Mouse (Mus musculus): Measurements from ENCODE around the gene Qrich2.

GRCm38 (mm10) chr11:116477160-116477759 lies 11.2 kb upstream of the Qrich2 start:
- no peak for TF ChIP-seq HCFC1 (IDR thresholded peaks at IDR 0.05; ENCODE audit: borderline replicate concordance, insufficient read depth, low read length)
- TF ChIP-seq ZNF384 (IDR thresholded peaks at IDR 0.05; ENCODE audit: low read depth, low read length), result no peak
- no peak for TF ChIP-seq ZC3H11A (IDR thresholded peaks at IDR 0.05; ENCODE audit: borderline replicate concordance, low read depth, low read length)
